Mouse (Mus musculus): Measurements from ENCODE around the gene Dnal1.

Gene Dnal1

GRCm38 (mm10) chr12:84126899-84127298 is 12.7 kb downstream of the Dnal1 start:
- no peak for DNase-seq (ENCODE audit: low spot score)

GRCm38 (mm10) chr12:84128576-84128975 is 14.4 kb downstream of the Dnal1 start:
- no peak for DNase-seq (ENCODE audit: low spot score)

GRCm38 (mm10) chr12:84129931-84130330 is 15.8 kb downstream of the Dnal1 start:
- no peak for DNase-seq (ENCODE audit: low spot score)

- DNase-seq (ENCODE audit: low spot score): no peak
These were observed 18.1 kb downstream of the Dnal1 start for GRCm38 (mm10) chr12:84132265-84132664.

GRCm38 (mm10) chr12:84137131-84137530 is 23.0 kb downstream of the Dnal1 start:
- no peak for DNase-seq (ENCODE audit: low spot score)

GRCm38 (mm10) chr12:84140135-84140534 is 26.0 kb downstream of the Dnal1 start:
- DNase-seq (ENCODE audit: low spot score): no peak

- no peak for DNase-seq (ENCODE audit: low spot score)
These were observed 27.1 kb downstream of the Dnal1 start for GRCm38 (mm10) chr12:84141271-84141670.

- no peak for DNase-seq (ENCODE audit: low spot score)
These were observed 28.3 kb downstream of the Dnal1 start for GRCm38 (mm10) chr12:84142281-84143050.

- no peak for DNase-seq (ENCODE audit: low spot score)
These were observed 33.9 kb downstream of the Dnal1 start, which contains the start of gene Pnma1 for GRCm38 (mm10) chr12:84147954-84148621. TSS of gene Pnma1 (minus strand) at chr12:84148489.

GRCm38 (mm10) chr12:84148622-84149012 is 34.5 kb downstream of the Dnal1 start:
- no peak for DNase-seq (ENCODE audit: low spot score)

GRCm38 (mm10) chr12:84149971-84150370 is 35.8 kb downstream of the Dnal1 start:
- DNase-seq (ENCODE audit: low spot score): no peak

- DNase-seq (ENCODE audit: low spot score): no peak
These were observed 36.8 kb downstream of the Dnal1 start for GRCm38 (mm10) chr12:84150976-84151375.

- no peak for DNase-seq (ENCODE audit: low spot score)
These were observed 37.7 kb downstream of the Dnal1 start for GRCm38 (mm10) chr12:84151911-84152310.

GRCm38 (mm10) chr12:84152352-84153190 is 38.4 kb downstream of the Dnal1 start:
- DNase-seq (ENCODE audit: low spot score): no peak

GRCm38 (mm10) chr12:84153414-84153813 is 39.2 kb downstream of the Dnal1 start:
- no peak for DNase-seq (ENCODE audit: low spot score)

- no peak for DNase-seq (ENCODE audit: low spot score)
These were observed 40.8 kb downstream of the Dnal1 start for GRCm38 (mm10) chr12:84154786-84155522.

- DNase-seq (ENCODE audit: low spot score): no peak
These were observed 41.3 kb downstream of the Dnal1 start for GRCm38 (mm10) chr12:84155523-84155871.

GRCm38 (mm10) chr12:84156210-84156609 is 42.0 kb downstream of the Dnal1 start:
- no peak for DNase-seq (ENCODE audit: low spot score)

GRCm38 (mm10) chr12:84158156-84158555 is 44.0 kb downstream of the Dnal1 start:
- DNase-seq (ENCODE audit: low spot score): no peak

GRCm38 (mm10) chr12:84160491-84160890 is 46.3 kb downstream of the Dnal1 start:
- no peak for DNase-seq (ENCODE audit: low spot score)

GRCm38 (mm10) chr12:84161116-84161515 is 47.0 kb downstream of the Dnal1 start:
- no peak for DNase-seq (ENCODE audit: low spot score)
